Mouse (Mus musculus) lung, postnatal 0 days (tissue): ENCODE measurements around the gene Fbxw7.

ENCODE experiments used
- CTCF ChIP-seq: IDR thresholded peaks from 2 replicates; pipeline ENCODE4 v1.5.1; 2016; ENCODE audit warnings: antibody characterized with exemption, mild to moderate bottlenecking
- EP300 ChIP-seq: IDR thresholded peaks from 2 replicates; pipeline ENCODE4 v1.6.1; 2016; ENCODE audit warnings: antibody characterized with exemption, mild to moderate bottlenecking, control low read depth

DNA sequence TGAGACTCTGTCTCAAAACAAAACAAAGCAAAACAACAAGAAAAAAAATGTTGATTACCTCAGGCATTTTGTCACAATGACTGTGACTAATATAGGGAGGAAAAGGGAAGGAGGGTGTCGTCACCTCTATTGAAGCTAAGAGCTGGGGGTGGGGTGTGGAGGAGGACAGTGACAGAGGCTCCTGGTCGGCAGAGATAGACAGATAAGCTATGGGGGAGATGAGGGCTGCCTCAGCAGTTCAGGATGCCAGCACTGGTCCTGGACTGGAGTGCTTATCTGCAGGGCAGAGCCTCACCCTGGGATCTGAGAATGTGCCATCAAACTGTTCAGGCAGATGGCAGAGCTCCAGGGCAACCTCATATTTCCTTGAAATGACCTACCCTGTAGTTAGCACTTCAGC, 43.1 kb upstream of the Fbxw7 start:
- no peak for TF ChIP-seq CTCF
- no peak for TF ChIP-seq EP300
